Mouse (Mus musculus): ENCODE results near the gene Apc2.
"Not testable (repeated sequence)": the region's sequence is repeated elsewhere in the genome, so short reads cannot be mapped to it uniquely, and the experiment has no call there.

Gene Apc2

GRCm38 (mm10) chr10:80295618-80296425, at the start of gene Apc2:
Gene Apc2, plus strand, starts transcription at chr10:80295977.
- DNase-seq (ENCODE audit: low spot score), result peak; percentile 83

- peak; percentile 63 for DNase-seq (ENCODE audit: low spot score)
Measured at GRCm38 (mm10) chr10:80247849-80248248, 47.9 kb upstream of the Apc2 start.

- DNase-seq (ENCODE audit: low spot score), result not testable (repeated sequence)
Measured at GRCm38 (mm10) chr10:80248437-80248836, 47.3 kb upstream of the Apc2 start.

- peak; percentile 98 for DNase-seq (ENCODE audit: low spot score)
Measured at GRCm38 (mm10) chr10:80248971-80249640, 46.7 kb upstream of the Apc2 start, which contains the start of gene Ndufs7. Gene Ndufs7, plus strand, starts transcription at chr10:80249121.

- DNase-seq (ENCODE audit: low spot score), result no peak
Measured at GRCm38 (mm10) chr10:80250059-80250458, 45.7 kb upstream of the Apc2 start.

- DNase-seq (ENCODE audit: low spot score), result no peak
Measured at GRCm38 (mm10) chr10:80250573-80250972, 45.2 kb upstream of the Apc2 start.

- DNase-seq (ENCODE audit: low spot score), result no peak
Measured at GRCm38 (mm10) chr10:80252011-80252410, 43.8 kb upstream of the Apc2 start.

GRCm38 (mm10) chr10:80252493-80253274, 43.1 kb upstream of the Apc2 start:
- no peak for DNase-seq (ENCODE audit: low spot score)

GRCm38 (mm10) chr10:80253551-80253950, 42.2 kb upstream of the Apc2 start:
- no peak for DNase-seq (ENCODE audit: low spot score)

- no peak for DNase-seq (ENCODE audit: low spot score)
Measured at GRCm38 (mm10) chr10:80254331-80255297, 41.2 kb upstream of the Apc2 start.

- DNase-seq (ENCODE audit: low spot score), result no peak
Measured at GRCm38 (mm10) chr10:80255881-80256535, 39.8 kb upstream of the Apc2 start.

GRCm38 (mm10) chr10:80257936-80258335, 37.8 kb upstream of the Apc2 start:
- no peak for DNase-seq (ENCODE audit: low spot score)

- DNase-seq (ENCODE audit: low spot score), result no peak
Measured at GRCm38 (mm10) chr10:80258752-80259462, 36.9 kb upstream of the Apc2 start.

- no peak for DNase-seq (ENCODE audit: low spot score)
Measured at GRCm38 (mm10) chr10:80259463-80259805, 36.3 kb upstream of the Apc2 start.

- DNase-seq (ENCODE audit: low spot score), result peak; percentile 68
Measured at GRCm38 (mm10) chr10:80259861-80260641, 35.7 kb upstream of the Apc2 start.

GRCm38 (mm10) chr10:80260642-80261584, 34.9 kb upstream of the Apc2 start, which contains the start of the genes Gamt and Dazap1:
Gene Gamt, minus strand, starts transcription at chr10:80261012.
Gene Dazap1, plus strand, starts transcription at chr10:80261486.
- DNase-seq (ENCODE audit: low spot score), result peak; percentile 97

- peak; percentile 97 for DNase-seq (ENCODE audit: low spot score)
Measured at GRCm38 (mm10) chr10:80261585-80261968, 34.2 kb upstream of the Apc2 start.

- DNase-seq (ENCODE audit: low spot score), result no peak
Measured at GRCm38 (mm10) chr10:80262169-80262568, 33.6 kb upstream of the Apc2 start.
